Mouse (Mus musculus) MEL (cell line): ENCODE results near the gene Plxnd1.

Experiments
- E2F4 ChIP-seq: IDR thresholded peaks from 2 replicates; pipeline ENCODE4 v1.6.1; 2011; ENCODE audit warnings: low read depth, low read length, improper control_type of control experiment, borderline replicate concordance
- EP300 ChIP-seq, 2 experiments: IDR thresholded peaks; 2 replicates each; pipeline ENCODE4 v1.6.1; 2011; ENCODE audit warnings: improper control_type of control experiment in 2 of 2, low read length in 2 of 2, low read depth in 1 of 2, mild to moderate bottlenecking in 1 of 2
- RCOR1 ChIP-seq: IDR thresholded peaks from 2 replicates; pipeline ENCODE4 v1.6.1; 2012; ENCODE audit warnings: low read depth, mild to moderate bottlenecking, inconsistent platforms, low read length, improper control_type of control experiment

GRCm38 (mm10) chr6:116021961-116022485, 27.2 kb upstream of the Plxnd1 start:
- TF ChIP-seq EP300 (IDR thresholded peaks at IDR 0.05; ENCODE audit: low read depth in 1 of 2, low read length in 2 of 2) = no peak
- TF ChIP-seq RCOR1 = no peak
- TF ChIP-seq E2F4 = no peak
